Mouse (Mus musculus) lung, postnatal 0 days (tissue): Measurements from ENCODE around the gene Crtam. TPM values are rescaled to one million over a fixed set of nuclear protein-coding genes. Genes with fewer than 3 reads are reported as not detected.

Experiments
- ATAC-seq: fragments of 200-750 bp; cut with Nextera tagmentation; 2 replicates; pipeline ENCODE4 v1.8.0; 2017; ENCODE audit warnings: moderate library complexity
- DNase-seq: peaks from one replicate; pipeline ENCODE4 v3.0.0-alpha.2; 2016; ENCODE audit warnings: low spot score
- H3K27ac ChIP-seq: fragments of 300-500 bp; sonication (generic); 2 replicates; pipeline ENCODE4 v1.5.1; 2014; ENCODE audit warnings: antibody characterized with exemption, mild to moderate bottlenecking, low read length, mixed read lengths
- H3K27me3 ChIP-seq: fragments of 300-500 bp; sonication (generic); replicated peaks from 2 replicates; pipeline ENCODE4 v1.6.1; 2014; ENCODE audit warnings: low read length, mixed read lengths; ENCODE audit not compliant: insufficient read depth
- H3K36me3 ChIP-seq: fragments of 300-500 bp; sonication (generic); 2 replicates; pipeline ENCODE4 v1.6.1; 2014; ENCODE audit warnings: low read length, mixed read lengths; ENCODE audit not compliant: insufficient read depth
- H3K4me1 ChIP-seq: fragments of 300-500 bp; sonication (generic); 2 replicates; pipeline ENCODE4 v1.6.1; 2014; ENCODE audit warnings: antibody characterized with exemption, low read depth, low read length, mixed read lengths; ENCODE audit not compliant: insufficient read depth
- H3K4me2 ChIP-seq: fragments of 300-500 bp; sonication (generic); replicated peaks from 2 replicates; pipeline ENCODE4 v1.6.1; 2014; ENCODE audit warnings: low read depth, mild to moderate bottlenecking, low read length, moderate library complexity, mixed read lengths
- H3K4me3 ChIP-seq: fragments of 300-500 bp; sonication (generic); 2 replicates; pipeline ENCODE4 v1.5.1; 2014; ENCODE audit warnings: low read depth, low read length
- H3K9ac ChIP-seq: fragments of 300-500 bp; sonication (generic); replicated peaks from 2 replicates; pipeline ENCODE4 v1.6.1; 2014; ENCODE audit warnings: low read depth, mild to moderate bottlenecking
- H3K9me3 ChIP-seq: fragments of 300-500 bp; sonication (generic); 2 replicates; pipeline ENCODE4 v1.6.1; 2016; ENCODE audit warnings: low read length, mixed read lengths
- CTCF ChIP-seq: IDR thresholded peaks from 2 replicates; pipeline ENCODE4 v1.5.1; 2016; ENCODE audit warnings: antibody characterized with exemption, mild to moderate bottlenecking
- EP300 ChIP-seq: IDR thresholded peaks from 2 replicates; pipeline ENCODE4 v1.6.1; 2016; ENCODE audit warnings: antibody characterized with exemption, mild to moderate bottlenecking, control low read depth
- WGBS: fragments of 180-500 bp; shearing (Covaris S2); extraction: QIAGEN DNeasy Blood & Tissue Kit; methylation state at CpG from one replicate; pipeline ENCODE4 v1.1.7; 2014; 5-methylcytosine and 5-hydroxymethylcytosine counted together
- polyA plus RNA-seq: library from polyadenylated mRNA; unstranded; fragments of >200 nt; fragmentation: Nextera tagmentation; extraction: Ambion mirVana; gene quantifications from 2 replicates; pipeline ENCODE4 v1.2.1, GENCODE M21; 2015

Crtam gene
- polyA plus RNA-seq, result 0.06 and 0.10 TPM in 2 replicates

DNA sequence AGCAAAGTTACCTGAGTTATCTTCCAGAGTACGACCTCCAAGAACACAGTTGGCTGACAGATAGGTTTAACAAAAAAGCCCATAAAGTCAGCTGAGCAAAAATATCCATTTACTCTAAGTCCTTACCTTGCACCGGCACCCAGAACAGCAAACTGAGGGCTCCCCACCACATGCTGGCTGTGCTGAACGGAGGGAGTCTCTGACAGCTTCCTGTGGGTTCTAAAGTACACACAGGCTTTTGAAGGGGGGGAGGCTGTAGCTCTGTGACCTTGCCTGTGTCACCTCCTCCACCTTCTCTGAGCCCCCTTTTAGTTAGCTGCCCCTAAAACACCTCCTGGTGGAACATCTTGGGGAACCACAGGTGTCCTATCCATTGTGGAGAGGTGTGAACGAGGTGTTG, at the start of gene Crtam:
Crtam (minus strand) TSS at position 214 of the 400 bp plus-strand sequence.
- DNase-seq (no peak), ATAC-seq (no peak)
- H3K9ac ChIP-seq, result no peak within 1 kb of the TSS
- TF ChIP-seq CTCF (no peak), EP300 (no peak)
- H3K4me3 ChIP-seq, result no peak within 1 kb of the TSS
- H3K27ac ChIP-seq, result no peak within 1 kb of the TSS
- no peaks in the 10 kb centered on the region for H3K9me3 ChIP-seq
- H3K27me3 ChIP-seq, result no peaks in the 10 kb centered on the region
- WGBS, result 34% methylated on average over 4 of the region's 4 CpGs
- H3K4me1 ChIP-seq, result no peaks in the 10 kb centered on the region
- no peak within 1 kb of the TSS for H3K4me2 ChIP-seq
- H3K36me3 ChIP-seq, result no peaks in the 10 kb centered on the region

DNA sequence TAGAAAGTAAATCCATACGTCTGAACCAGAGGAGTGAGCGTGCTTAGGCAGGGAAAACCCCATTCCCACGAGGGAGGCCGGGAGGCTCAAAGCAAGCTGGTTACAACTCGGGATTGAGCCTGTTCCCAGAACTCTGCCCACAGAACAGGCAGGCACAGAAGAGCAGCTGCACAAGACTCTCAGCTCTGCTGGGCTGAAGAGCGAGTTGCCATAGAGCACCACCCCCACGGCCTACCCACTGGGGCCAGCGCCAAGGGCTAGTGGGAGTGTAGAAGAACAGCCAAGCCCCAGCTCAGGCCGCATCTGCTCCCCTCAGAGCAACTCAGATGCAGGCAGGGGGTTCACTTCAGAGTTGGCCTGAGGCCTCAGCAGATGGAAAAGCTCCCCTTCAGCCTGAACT, 49.7 kb upstream of the Crtam start:
- no peaks in the 10 kb centered on the region for H3K4me1 ChIP-seq

DNA sequence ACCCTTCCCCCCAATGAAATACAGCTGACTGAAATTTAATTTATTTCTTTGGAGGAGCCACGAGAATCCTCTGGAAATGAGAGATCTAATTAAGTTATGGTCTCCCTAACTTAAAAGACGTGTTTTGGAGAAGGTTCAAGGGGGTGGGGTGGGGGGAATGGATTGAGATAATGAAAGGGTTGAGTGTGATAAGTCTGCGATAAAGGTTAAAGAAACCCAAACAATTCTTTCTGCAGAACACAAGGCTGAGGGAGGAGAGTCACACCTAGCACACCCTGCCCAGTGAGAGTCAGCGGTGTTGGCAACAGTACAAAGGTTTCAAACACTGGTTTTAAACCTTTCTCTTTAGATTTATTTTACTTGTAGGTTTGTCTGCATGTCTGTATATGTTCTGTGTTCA, 49.0 kb upstream of the Crtam start:
- Histone ChIP-seq H3K9ac (no peak overlapping the region), H3K4me3 (no peak overlapping the region), H3K9me3 (no peaks in the 10 kb centered on the region), H3K27ac (no peak overlapping the region), H3K36me3 (no peaks in the 10 kb centered on the region), H3K4me2 (no peak overlapping the region), H3K27me3 (no peaks in the 10 kb centered on the region), H3K4me1 (no peaks in the 10 kb centered on the region)
- TF ChIP-seq CTCF, result no peak
- TF ChIP-seq EP300, result no peak
- WGBS, result 62% methylated on average over 4 of the region's 4 CpGs
- DNase-seq (no peak), ATAC-seq (no peak)

More for the DNA sequence above, 49.7 kb upstream of the Crtam start:
- WGBS, result 80% methylated on average over 9 of the region's 9 CpGs
- TF ChIP-seq EP300 (no peak), CTCF (no peak)
- no peak for DNase-seq
- no peaks in the 10 kb centered on the region for H3K36me3 ChIP-seq
- no peak overlapping the region for H3K27ac ChIP-seq
- H3K9me3 ChIP-seq, result no peaks in the 10 kb centered on the region
- H3K27me3 ChIP-seq, result no peaks in the 10 kb centered on the region
- no peak overlapping the region for H3K4me2 ChIP-seq
- no peak overlapping the region for H3K4me3 ChIP-seq
- H3K9ac ChIP-seq, result no peak overlapping the region
- no peak for ATAC-seq

DNA sequence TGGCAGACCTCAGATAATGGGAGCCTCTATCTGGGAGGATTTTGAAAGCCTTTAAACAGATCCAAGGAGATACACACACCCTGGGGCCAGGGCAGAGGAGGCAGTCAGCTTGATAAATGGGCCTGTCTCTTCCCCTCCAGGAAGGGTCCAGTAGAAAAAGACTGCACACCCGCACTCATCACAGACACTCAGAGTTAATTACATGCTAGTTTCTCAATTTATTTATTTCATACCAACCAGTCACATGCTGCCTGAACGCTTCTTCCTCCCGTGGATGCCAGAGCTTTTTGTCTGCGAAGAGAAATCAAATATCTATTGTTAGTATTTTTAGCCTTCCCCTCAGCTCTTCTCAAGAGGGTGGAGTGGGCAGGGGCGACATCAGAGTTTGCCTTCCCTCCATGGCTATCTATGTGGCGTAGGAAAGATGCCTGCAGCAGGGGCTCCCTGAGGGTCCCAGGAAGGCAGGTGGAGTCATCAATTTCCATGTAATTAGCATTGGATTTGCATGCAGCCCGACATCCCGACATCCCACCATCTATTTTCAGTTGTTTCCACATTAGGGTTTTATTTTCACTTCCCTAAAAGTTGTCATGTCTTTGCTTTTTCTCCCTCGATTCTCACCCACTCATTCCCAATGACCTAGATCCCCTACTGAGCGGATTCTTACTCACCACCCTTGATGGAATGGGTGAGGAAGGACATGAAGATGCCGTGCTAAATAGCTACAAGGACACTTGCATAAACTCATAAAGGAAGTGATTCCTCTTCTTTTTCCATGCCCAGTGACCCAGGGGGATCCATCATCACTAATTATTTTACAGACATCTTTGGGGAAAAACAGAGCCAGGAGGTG, 46.9 kb upstream of the Crtam start:
- H3K4me2 ChIP-seq, result no peak overlapping the region
- H3K4me1 ChIP-seq, result no peaks in the 10 kb centered on the region

DNA sequence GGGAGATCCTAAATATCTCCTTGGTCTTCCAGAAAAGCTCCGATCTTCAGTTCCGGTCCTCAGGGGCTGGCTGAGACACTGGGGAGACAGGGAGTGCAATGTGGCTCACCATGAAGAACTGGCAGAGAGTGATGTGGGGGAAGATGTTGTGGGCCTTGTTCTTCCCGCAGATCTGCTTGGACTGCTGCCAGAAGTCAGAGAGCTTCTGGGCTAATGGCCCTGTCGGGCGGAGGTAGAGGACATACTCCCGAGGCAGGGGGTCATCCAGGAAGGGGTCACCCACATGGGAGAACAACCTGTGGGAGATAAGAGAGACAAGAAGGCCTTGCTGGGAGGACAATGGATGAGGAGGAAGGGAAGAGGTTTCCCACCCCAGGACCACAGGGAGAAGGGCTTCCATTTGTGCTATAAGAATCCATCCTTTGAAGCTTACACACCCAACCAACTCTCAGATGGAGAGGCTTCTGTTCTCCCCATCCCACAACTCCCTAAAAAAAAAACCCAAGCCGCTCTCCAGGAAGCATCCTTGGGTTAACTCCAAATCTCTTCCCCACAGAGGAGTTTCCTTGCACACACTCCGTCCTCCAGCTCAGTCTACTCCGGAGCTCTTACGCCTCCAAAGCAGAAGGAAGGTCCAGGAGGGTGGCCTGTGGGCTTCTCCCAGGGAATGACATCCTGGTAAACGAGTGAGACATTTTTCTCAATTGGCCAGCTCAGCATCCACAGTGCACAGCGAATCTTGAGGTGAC, 46.1 kb upstream of the Crtam start:
- Histone ChIP-seq H3K9ac (no peak overlapping the region), H3K27me3 (no peaks in the 10 kb centered on the region), H3K27ac (no peak overlapping the region), H3K4me3 (no peak overlapping the region), H3K4me2 (no peak overlapping the region), H3K9me3 (no peaks in the 10 kb centered on the region), H3K4me1 (no peaks in the 10 kb centered on the region), H3K36me3 (no peaks in the 10 kb centered on the region)
- ATAC-seq (no peak), DNase-seq (no peak)
- TF ChIP-seq EP300 (no peak), CTCF (no peak)
- WGBS, result 48% methylated on average over 12 of the region's 12 CpGs

More for the DNA sequence above, 46.9 kb upstream of the Crtam start:
- no peak overlapping the region for H3K4me3 ChIP-seq
- ATAC-seq (no peak), DNase-seq (no peak)
- no peak overlapping the region for H3K27ac ChIP-seq
- H3K9me3 ChIP-seq, result no peaks in the 10 kb centered on the region
- no peak overlapping the region for H3K9ac ChIP-seq
- H3K27me3 ChIP-seq, result no peaks in the 10 kb centered on the region
- no peak for TF ChIP-seq CTCF
- TF ChIP-seq EP300, result no peak
- 35% methylated on average over 11 of the region's 11 CpGs for WGBS
- H3K36me3 ChIP-seq, result no peaks in the 10 kb centered on the region

DNA sequence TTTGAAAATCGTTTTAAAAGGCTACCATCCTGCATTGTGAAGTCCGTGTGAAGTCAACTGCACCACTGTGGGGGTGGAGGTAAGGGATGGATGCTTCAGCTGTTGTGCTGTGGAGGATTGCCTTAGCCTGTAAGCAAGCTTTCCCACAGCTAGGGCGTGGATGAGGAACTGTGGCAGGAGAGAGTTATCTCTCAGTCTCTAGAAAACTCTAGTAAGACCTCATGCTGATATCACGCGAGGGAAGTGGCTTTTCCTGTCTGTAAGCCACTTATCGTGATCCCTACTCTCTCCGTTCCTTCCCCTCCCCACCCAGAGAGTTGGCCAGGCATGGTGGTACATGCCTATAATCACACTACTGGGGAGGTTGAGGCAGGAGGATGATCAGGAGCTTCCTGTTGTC, 44.9 kb upstream of the Crtam start:
- H3K27me3 ChIP-seq, result no peaks in the 10 kb centered on the region
- no peak for TF ChIP-seq CTCF
- no peak for TF ChIP-seq EP300
- no peaks in the 10 kb centered on the region for H3K4me1 ChIP-seq
- no peak for ATAC-seq
- no peaks in the 10 kb centered on the region for H3K9me3 ChIP-seq
- no peak overlapping the region for H3K27ac ChIP-seq
- no peak overlapping the region for H3K9ac ChIP-seq
- H3K4me2 ChIP-seq, result no peak overlapping the region
- H3K36me3 ChIP-seq, result no peaks in the 10 kb centered on the region
- no peak for DNase-seq
- WGBS, result 69% methylated on average over 7 of the region's 7 CpGs
- no peak overlapping the region for H3K4me3 ChIP-seq
